Mouse (Mus musculus) liver, embryonic 16.5 days (tissue): ENCODE results near the gene 4933421I07Rik. TPM values are rescaled to one million over a fixed set of nuclear protein-coding genes. Genes with fewer than 3 reads are reported as not detected.

Experiments used
- polyA plus RNA-seq: library from polyadenylated mRNA; unstranded; fragments of >200 nt; fragmentation: Nextera tagmentation; extraction: Ambion mirVana; gene quantifications from 2 replicates; pipeline ENCODE4 v1.2.1, GENCODE M21; 2015

Gene 4933421I07Rik
- polyA plus RNA-seq, 1 experiment from 2014 or later = not detected

Other genes with a start within 250 kb of the 4933421I07Rik start
- not detected in 2 replicates for gene Vmn2r61, start 188.1 kb downstream of the 4933421I07Rik start, polyA plus RNA-seq
- gene Zfp141, start 57.6 kb upstream of the 4933421I07Rik start, polyA plus RNA-seq = 2.9 and 3.0 TPM in 2 replicates
- not detected in 2 replicates for gene Gm21028, start 130.5 kb upstream of the 4933421I07Rik start, polyA plus RNA-seq
- gene Zfp977, start 144.4 kb upstream of the 4933421I07Rik start, polyA plus RNA-seq = 0.14 and 0.17 TPM in 2 replicates
- gene Zfp976, start 194.5 kb upstream of the 4933421I07Rik start, polyA plus RNA-seq = 0.59 and 0.71 TPM in 2 replicates
- gene Zfp975, start 244.6 kb upstream of the 4933421I07Rik start, polyA plus RNA-seq = 1.5 and 1.7 TPM in 2 replicates